Mouse (Mus musculus) midbrain, embryonic 16.5 days (tissue): Measurements from ENCODE around the gene Camk2d. TPM values are rescaled to one million over a fixed set of nuclear protein-coding genes. Genes with fewer than 3 reads are reported as not detected.

Source experiments
- ATAC-seq: fragments of 200-750 bp; cut with Nextera tagmentation; 2 replicates; pipeline ENCODE4 v1.8.0; 2017; ENCODE audit warnings: moderate TSS enrichment
- H3K27ac ChIP-seq: fragments of 300-500 bp; sonication (generic); 2 replicates; pipeline ENCODE4 v1.5.1; 2014; ENCODE audit warnings: mild to moderate bottlenecking, low read length, mixed read lengths
- H3K27me3 ChIP-seq: fragments of 300-500 bp; sonication (generic); 2 replicates; pipeline ENCODE4 v1.6.1; 2014; ENCODE audit warnings: low read depth, low read length, mixed read lengths; ENCODE audit not compliant: control insufficient read depth, insufficient read depth
- H3K36me3 ChIP-seq: fragments of 300-500 bp; sonication (generic); 2 replicates; pipeline ENCODE4 v1.6.1; 2014; ENCODE audit warnings: mild to moderate bottlenecking, low read length, moderate library complexity, mixed read lengths; ENCODE audit not compliant: control insufficient read depth, insufficient read depth
- H3K4me1 ChIP-seq: fragments of 300-500 bp; sonication (generic); 2 replicates; pipeline ENCODE4 v1.6.1; 2014; ENCODE audit warnings: mild to moderate bottlenecking, low read length, mixed read lengths; ENCODE audit not compliant: control insufficient read depth, insufficient read depth
- H3K4me2 ChIP-seq: fragments of 300-500 bp; sonication (generic); 2 replicates; pipeline ENCODE4 v1.6.1; 2014; ENCODE audit warnings: mild to moderate bottlenecking, low read length, mixed read lengths
- H3K4me3 ChIP-seq: fragments of 300-500 bp; sonication (generic); 2 replicates; pipeline ENCODE4 v1.5.1; 2014; ENCODE audit warnings: low read depth, mild to moderate bottlenecking, low read length, moderate library complexity, mixed read lengths
- H3K9ac ChIP-seq: fragments of 300-500 bp; sonication (generic); 2 replicates; pipeline ENCODE4 v1.6.1; 2014; ENCODE audit warnings: low read depth, low read length, mixed read lengths
- H3K9me3 ChIP-seq: fragments of 300-500 bp; sonication (generic); replicated peaks from 2 replicates; pipeline ENCODE4 v1.6.1; 2014; ENCODE audit warnings: mild to moderate bottlenecking, low read length, mixed read lengths; ENCODE audit not compliant: control insufficient read depth, poor library complexity, severe bottlenecking
- WGBS: fragments of 180-500 bp; shearing (Covaris S2); extraction: QIAGEN DNeasy Blood & Tissue Kit; methylation state at CpG from one replicate; pipeline ENCODE4 v1.1.7; 2014; 5-methylcytosine and 5-hydroxymethylcytosine counted together
- polyA plus RNA-seq: library from polyadenylated mRNA; unstranded; fragments of >200 nt; fragmentation: Nextera tagmentation; extraction: Ambion mirVana; gene quantifications from 2 replicates; pipeline ENCODE4 v1.2.1, GENCODE M21; 2015

Gene Camk2d
- polyA plus RNA-seq, result 62.5 and 74.7 TPM in 2 replicates

DNA sequence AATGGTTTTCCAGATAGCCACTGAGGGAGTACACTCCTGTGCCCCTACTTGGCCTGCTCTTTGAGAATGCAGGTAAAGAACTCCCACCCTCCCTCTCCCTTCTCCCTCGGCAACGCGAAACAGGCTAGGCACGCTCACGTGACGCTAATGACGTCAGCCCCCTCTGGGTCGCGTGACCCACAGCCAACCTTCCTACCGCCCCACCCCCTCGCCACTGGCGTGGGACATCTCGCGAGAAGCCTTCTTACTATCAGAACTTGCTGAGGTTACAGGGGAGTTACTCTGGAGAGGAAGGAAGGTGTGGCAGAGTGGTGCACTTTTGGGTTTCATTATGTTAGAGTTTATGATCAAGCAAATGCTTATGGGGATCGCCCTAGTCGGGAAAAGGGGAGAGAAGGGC, at the start of gene Camk2d:
Gene Camk2d (plus strand): TSS at position 217 of the 400 bp plus-strand sequence.
- 0% methylated on average over 16 of the region's 16 CpGs for WGBS
- Histone ChIP-seq H3K27ac (peak within 1 kb of the TSS; percentile 97), H3K36me3 (no peaks in the 10 kb centered on the region), H3K4me1 (peaks cover 12% of the 10 kb centered on the region), H3K9me3 (no peaks in the 10 kb centered on the region), H3K9ac (peak within 1 kb of the TSS; percentile 96), H3K27me3 (no peaks in the 10 kb centered on the region), H3K4me2 (peak within 1 kb of the TSS; percentile 81), H3K4me3 (peak within 1 kb of the TSS; percentile 91)
- ATAC-seq, result peak; percentile 93

DNA sequence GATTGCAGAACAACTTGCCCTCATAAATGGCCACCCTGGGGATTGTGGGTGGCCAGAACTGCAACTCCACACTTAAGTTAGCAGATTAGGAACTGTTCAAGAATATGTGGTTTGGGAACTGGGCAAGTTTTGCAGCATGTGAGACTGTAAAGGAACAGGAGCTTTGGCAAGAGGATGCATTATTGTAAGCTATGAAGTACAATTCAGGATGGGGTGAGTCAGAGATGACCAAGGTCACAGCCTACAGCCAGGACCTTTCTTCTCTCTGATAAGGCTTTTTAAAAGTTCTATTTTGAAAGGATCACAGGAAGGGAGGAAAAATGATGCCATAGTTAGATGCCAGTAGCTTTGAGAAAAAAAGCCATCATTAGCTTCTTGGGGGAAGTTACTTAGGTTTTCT, 48.2 kb upstream of the Camk2d start:
- ATAC-seq, result no peak
- H3K36me3 ChIP-seq, result no peaks in the 10 kb centered on the region
- H3K9ac ChIP-seq, result no peak overlapping the region
- no peaks in the 10 kb centered on the region for H3K27me3 ChIP-seq
- no peak overlapping the region for H3K4me3 ChIP-seq
- H3K4me2 ChIP-seq, result no peak overlapping the region
- H3K27ac ChIP-seq, result no peak overlapping the region
- H3K9me3 ChIP-seq, result no peaks in the 10 kb centered on the region
- no peaks in the 10 kb centered on the region for H3K4me1 ChIP-seq

DNA sequence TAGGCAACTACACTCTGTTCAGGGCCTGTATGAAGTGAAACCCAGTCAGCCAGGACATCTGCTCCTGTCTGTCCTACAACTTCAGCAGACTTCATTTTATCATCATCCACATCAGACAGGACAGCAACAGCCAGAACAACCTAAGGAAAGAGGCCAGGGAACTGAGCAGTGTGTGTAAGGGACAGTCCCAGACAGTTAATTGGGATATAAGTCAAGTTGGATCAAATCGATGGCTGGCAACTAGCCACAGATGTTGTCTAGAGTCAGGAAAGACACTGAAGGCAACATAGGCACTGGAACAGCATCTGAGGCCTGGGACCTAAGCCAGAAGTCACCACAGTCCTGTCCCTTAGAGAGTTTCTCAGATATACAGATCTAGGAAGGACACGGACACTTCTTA, 32.5 kb upstream of the Camk2d start:
- Histone ChIP-seq H3K4me1 (no peaks in the 10 kb centered on the region), H3K27ac (no peak overlapping the region), H3K9ac (no peak overlapping the region), H3K9me3 (no peaks in the 10 kb centered on the region), H3K4me3 (no peak overlapping the region), H3K4me2 (no peak overlapping the region), H3K27me3 (no peaks in the 10 kb centered on the region), H3K36me3 (no peaks in the 10 kb centered on the region)
- 85% methylated on average over 2 of the region's 2 CpGs for WGBS
- no peak for ATAC-seq

DNA sequence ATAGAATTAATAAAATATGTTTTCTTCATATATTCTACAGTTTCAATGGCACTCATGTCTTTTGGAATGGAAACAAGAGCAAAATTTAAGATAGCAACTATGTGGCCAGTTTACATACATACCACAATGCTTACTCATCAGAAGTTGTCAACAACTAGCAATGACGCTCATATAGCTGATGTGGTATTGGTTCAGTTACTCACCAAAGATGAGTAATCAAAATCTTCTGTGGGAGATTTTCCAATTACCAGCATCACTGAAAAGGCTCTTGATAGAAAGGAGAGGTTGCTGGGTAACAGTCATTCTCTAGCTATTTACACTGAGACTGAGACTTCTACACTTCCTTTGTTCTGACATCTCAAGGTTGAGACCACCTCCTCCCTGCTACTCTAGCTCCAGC, 25.5 kb upstream of the Camk2d start:
- Histone ChIP-seq H3K27ac (no peak overlapping the region), H3K36me3 (no peaks in the 10 kb centered on the region), H3K4me1 (no peaks in the 10 kb centered on the region), H3K4me2 (no peak overlapping the region), H3K9ac (no peak overlapping the region), H3K9me3 (no peaks in the 10 kb centered on the region), H3K4me3 (no peak overlapping the region), H3K27me3 (no peaks in the 10 kb centered on the region)
- no peak for ATAC-seq
- WGBS, result 93% methylated on average over 1 of the region's 1 CpGs

DNA sequence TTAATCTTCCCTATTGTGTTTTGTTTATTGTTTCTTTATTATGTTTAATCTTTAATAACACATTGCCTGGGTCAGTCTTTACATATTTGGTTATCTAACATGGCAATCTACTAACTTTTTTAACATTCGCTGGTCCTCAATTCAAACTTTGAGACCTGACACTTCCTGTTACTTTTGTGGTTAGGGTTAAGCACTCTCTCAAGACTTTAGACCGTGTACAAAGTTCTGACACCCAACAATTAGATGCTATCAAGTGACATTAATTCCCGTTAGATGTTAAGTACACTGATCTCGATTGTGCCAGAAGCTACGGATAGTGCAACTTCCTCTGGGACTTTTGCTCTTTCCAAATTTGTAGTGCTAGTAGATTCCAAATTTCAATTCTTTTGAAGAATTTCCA, 23.2 kb upstream of the Camk2d start:
- H3K4me3 ChIP-seq, result no peak overlapping the region
- H3K4me2 ChIP-seq, result no peak overlapping the region
- H3K27ac ChIP-seq, result no peak overlapping the region
- no peaks in the 10 kb centered on the region for H3K9me3 ChIP-seq
- WGBS, result 80% methylated on average over 5 of the region's 5 CpGs
- H3K4me1 ChIP-seq, result no peaks in the 10 kb centered on the region
- no peak overlapping the region for H3K9ac ChIP-seq
- ATAC-seq, result no peak
- H3K36me3 ChIP-seq, result no peaks in the 10 kb centered on the region
- no peaks in the 10 kb centered on the region for H3K27me3 ChIP-seq

DNA sequence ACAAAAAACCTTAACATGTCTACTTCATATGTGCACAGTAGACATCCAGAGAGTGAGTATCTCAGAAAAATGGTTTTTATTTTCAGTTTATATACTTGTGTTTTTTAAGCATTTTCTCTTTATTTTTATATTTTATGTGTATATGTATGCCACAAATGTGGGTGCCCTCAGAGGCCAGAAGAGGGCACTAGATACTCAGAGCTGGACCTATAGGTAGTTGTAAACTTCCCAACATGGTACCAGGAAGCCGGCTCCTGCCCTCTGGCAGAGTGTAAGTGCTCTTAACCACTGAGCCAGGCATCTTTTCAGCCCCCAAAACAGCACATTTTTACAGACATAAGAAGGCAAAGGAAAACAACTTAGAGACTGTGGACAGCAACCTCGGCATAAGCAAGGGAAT, 20.2 kb upstream of the Camk2d start:
- Histone ChIP-seq H3K4me3 (no peak overlapping the region), H3K9me3 (no peaks in the 10 kb centered on the region), H3K27ac (no peak overlapping the region), H3K27me3 (no peaks in the 10 kb centered on the region), H3K4me1 (no peaks in the 10 kb centered on the region), H3K4me2 (no peak overlapping the region), H3K36me3 (no peaks in the 10 kb centered on the region), H3K9ac (no peak overlapping the region)
- no peak for ATAC-seq
- WGBS, result 60% methylated on average over 2 of the region's 2 CpGs

DNA sequence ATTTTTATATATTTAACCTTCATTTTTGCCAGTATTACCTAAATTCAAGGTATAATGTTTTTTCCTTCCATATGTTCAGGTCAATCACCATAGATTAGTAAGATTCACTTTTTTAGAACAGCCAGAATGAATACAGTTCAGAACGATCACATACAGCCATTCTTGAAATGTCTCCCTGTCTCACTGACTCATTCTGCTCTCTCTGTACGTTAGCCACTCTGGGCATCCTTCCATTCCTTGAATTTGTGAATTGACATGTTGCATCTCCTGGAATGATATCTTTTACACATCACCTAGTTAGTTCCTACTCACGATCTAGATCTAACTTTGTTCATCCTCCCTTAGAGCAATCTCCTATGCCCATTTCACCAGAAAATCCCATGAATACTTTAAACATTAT, 10.0 kb upstream of the Camk2d start:
- ATAC-seq, result no peak
- Histone ChIP-seq H3K9ac (no peak overlapping the region), H3K4me2 (no peak overlapping the region), H3K4me1 (no peaks in the 10 kb centered on the region), H3K4me3 (no peak overlapping the region), H3K9me3 (no peaks in the 10 kb centered on the region), H3K36me3 (no peaks in the 10 kb centered on the region), H3K27me3 (no peaks in the 10 kb centered on the region), H3K27ac (no peak overlapping the region)
- 88% methylated on average over 3 of the region's 3 CpGs for WGBS

DNA sequence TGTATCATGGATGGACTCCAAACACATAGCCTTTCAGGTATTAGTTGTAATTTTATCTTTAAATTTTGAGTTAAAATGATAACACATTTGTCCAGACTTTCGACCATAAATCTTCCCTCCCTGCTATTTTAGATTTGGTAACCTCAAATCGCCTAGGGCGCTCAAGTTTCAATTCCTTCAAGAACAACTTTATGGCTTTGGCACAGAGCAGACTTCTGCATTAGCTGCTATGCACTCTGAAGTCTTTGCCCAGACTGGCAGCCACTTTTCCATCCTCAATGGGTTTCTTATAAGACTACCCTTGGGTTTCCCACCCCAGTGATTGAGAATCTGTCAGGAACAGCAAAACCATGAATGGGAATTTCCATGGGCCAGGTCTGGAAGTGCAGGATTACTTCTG, 8.6 kb upstream of the Camk2d start:
- Histone ChIP-seq H3K36me3 (no peaks in the 10 kb centered on the region), H3K4me1 (no peaks in the 10 kb centered on the region), H3K9ac (no peak overlapping the region), H3K4me3 (no peak overlapping the region), H3K9me3 (no peaks in the 10 kb centered on the region), H3K27me3 (no peaks in the 10 kb centered on the region), H3K27ac (no peak overlapping the region), H3K4me2 (no peak overlapping the region)
- WGBS, result 85% methylated on average over 3 of the region's 3 CpGs
- no peak for ATAC-seq

DNA sequence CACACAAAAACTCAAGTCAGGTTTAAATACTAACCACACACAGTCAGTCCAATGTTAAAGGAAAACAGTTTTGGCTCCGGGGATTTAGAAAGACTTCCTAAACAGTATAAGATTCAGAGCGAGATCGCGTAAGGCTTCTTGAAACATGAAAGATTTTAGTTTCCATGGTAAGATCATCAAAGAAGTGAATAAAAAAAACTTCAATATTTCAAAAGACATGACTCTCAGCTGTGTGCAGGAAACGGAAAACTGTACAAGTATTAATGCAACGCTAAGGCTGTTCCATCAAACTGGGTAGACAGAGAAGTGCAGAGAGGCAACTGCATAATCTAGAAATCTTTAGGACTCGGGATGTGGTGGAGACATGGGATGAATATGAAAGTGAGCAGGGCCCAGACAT, 6.5 kb upstream of the Camk2d start:
- Histone ChIP-seq H3K9ac (no peak overlapping the region), H3K27ac (no peak overlapping the region), H3K9me3 (no peaks in the 10 kb centered on the region), H3K4me2 (no peak overlapping the region), H3K4me3 (no peak overlapping the region), H3K27me3 (no peaks in the 10 kb centered on the region), H3K4me1 (no peaks in the 10 kb centered on the region), H3K36me3 (no peaks in the 10 kb centered on the region)
- no peak for ATAC-seq
- WGBS, result 85% methylated on average over 7 of the region's 7 CpGs

DNA sequence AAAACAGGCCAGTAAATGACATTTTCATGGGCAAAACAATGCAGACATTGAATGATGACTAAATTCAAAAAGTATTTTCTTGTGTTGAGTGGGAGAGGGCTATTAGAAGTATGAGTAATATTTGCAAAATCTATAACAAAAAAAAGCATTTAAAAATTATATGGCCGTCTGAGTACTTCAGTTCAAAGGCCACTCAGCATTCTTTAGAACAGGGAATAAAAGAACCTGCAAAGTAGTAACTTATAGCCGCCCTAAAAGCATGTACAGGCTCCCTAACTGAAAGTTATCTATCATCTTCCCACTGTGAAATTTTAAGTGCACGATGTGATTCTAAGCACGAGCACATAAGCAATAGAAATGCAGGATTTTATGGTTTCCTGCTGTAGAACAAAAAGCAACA, 646 bp upstream of the Camk2d start:
- Histone ChIP-seq H3K9ac (no peak overlapping the region), H3K4me3 (no peak overlapping the region), H3K4me1 (peaks cover 12% of the 10 kb centered on the region), H3K36me3 (no peaks in the 10 kb centered on the region), H3K9me3 (no peaks in the 10 kb centered on the region), H3K27me3 (no peaks in the 10 kb centered on the region), H3K27ac (peak overlapping the region; percentile 70), H3K4me2 (peak overlapping the region; percentile 81)
- no peak for ATAC-seq
- 74% methylated on average over 4 of the region's 4 CpGs for WGBS
